Mouse (Mus musculus) embryonic facial prominence, embryonic 15.5 days (tissue): Measurements from ENCODE around the gene Tmem151b. TPM values are rescaled to one million over a fixed set of nuclear protein-coding genes. Genes with fewer than 3 reads are reported as not detected.

Source experiments
- ATAC-seq: fragments of 200-750 bp; cut with Nextera tagmentation; 2 replicates; pipeline ENCODE4 v1.8.0; 2017; ENCODE audit warnings: low read depth, moderate TSS enrichment; ENCODE audit not compliant: insufficient number of reproducible peaks, low FRiP score, low TSS enrichment
- H3K27ac ChIP-seq: fragments of 300-500 bp; sonication (generic); replicated peaks from 2 replicates; pipeline ENCODE4 v1.5.1; 2015; ENCODE audit warnings: mild to moderate bottlenecking, inconsistent platforms
- H3K27me3 ChIP-seq: fragments of 300-500 bp; sonication (generic); 2 replicates; pipeline ENCODE4 v1.6.1; 2015; ENCODE audit warnings: inconsistent platforms
- H3K36me3 ChIP-seq: fragments of 300-500 bp; sonication (generic); 2 replicates; pipeline ENCODE4 v1.6.1; 2015; ENCODE audit warnings: mild to moderate bottlenecking, inconsistent platforms
- H3K4me1 ChIP-seq: fragments of 300-500 bp; sonication (generic); 2 replicates; pipeline ENCODE4 v1.6.1; 2015; ENCODE audit warnings: inconsistent platforms
- H3K4me2 ChIP-seq: fragments of 300-500 bp; sonication (generic); replicated peaks from 2 replicates; pipeline ENCODE4 v1.6.1; 2015; ENCODE audit warnings: mild to moderate bottlenecking, inconsistent platforms
- H3K4me3 ChIP-seq: fragments of 300-500 bp; sonication (generic); replicated peaks from 2 replicates; pipeline ENCODE4 v1.5.1; 2015; ENCODE audit warnings: mild to moderate bottlenecking, inconsistent platforms
- H3K9ac ChIP-seq: fragments of 300-500 bp; sonication (generic); 2 replicates; pipeline ENCODE4 v1.6.1; 2015; ENCODE audit warnings: inconsistent platforms
- H3K9me3 ChIP-seq: fragments of 300-500 bp; sonication (generic); replicated peaks from 2 replicates; pipeline ENCODE4 v1.6.1; 2016; ENCODE audit warnings: inconsistent platforms
- WGBS: fragments of 180-500 bp; shearing (Covaris S2); methylation state at CpG from one replicate; pipeline ENCODE4 v1.1.7; 2015; 5-methylcytosine and 5-hydroxymethylcytosine counted together
- polyA plus RNA-seq: library from polyadenylated mRNA; unstranded; fragments of >200 nt; fragmentation: Nextera tagmentation; extraction: Ambion mirVana; gene quantifications from 2 replicates; pipeline ENCODE4 v1.2.1, GENCODE M21; 2015

Tmem151b gene
- polyA plus RNA-seq, 1 experiment from 2014 or later: 4.7 TPM

DNA sequence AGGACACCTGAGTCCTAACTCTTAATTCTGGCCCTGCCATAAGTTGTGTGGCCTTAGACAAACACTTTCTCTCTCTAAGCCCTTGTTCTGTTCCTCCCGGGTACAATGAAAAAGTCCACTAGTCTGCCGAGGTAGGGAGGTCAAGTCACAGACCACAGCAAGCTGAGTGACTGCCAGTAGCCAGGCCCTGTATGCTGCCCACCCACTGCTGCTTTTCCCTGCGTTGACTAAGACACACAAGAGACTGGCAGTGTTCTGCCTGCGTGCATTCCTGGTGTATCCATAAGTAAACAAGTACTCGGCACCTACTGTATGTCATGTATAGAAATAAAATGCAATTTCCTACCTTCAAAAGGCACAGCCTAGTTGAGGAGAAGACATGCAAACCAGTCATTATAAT is 776 bp upstream of the Tmem151b start:
- Histone ChIP-seq H3K27me3 (peaks cover 47% of the 10 kb centered on the region), H3K4me2 (peak overlapping the region; percentile 92; the same call in 1 of the 2 replicates), H3K4me1 (peaks cover 16% of the 10 kb centered on the region), H3K4me3 (peak overlapping the region; percentile 62), H3K27ac (no peak overlapping the region), H3K9me3 (no peaks in the 10 kb centered on the region), H3K9ac (no peak overlapping the region), H3K36me3 (no peaks in the 10 kb centered on the region)
- ATAC-seq: no peak
- WGBS: 26% methylated on average over 5 of the region's 5 CpGs

DNA sequence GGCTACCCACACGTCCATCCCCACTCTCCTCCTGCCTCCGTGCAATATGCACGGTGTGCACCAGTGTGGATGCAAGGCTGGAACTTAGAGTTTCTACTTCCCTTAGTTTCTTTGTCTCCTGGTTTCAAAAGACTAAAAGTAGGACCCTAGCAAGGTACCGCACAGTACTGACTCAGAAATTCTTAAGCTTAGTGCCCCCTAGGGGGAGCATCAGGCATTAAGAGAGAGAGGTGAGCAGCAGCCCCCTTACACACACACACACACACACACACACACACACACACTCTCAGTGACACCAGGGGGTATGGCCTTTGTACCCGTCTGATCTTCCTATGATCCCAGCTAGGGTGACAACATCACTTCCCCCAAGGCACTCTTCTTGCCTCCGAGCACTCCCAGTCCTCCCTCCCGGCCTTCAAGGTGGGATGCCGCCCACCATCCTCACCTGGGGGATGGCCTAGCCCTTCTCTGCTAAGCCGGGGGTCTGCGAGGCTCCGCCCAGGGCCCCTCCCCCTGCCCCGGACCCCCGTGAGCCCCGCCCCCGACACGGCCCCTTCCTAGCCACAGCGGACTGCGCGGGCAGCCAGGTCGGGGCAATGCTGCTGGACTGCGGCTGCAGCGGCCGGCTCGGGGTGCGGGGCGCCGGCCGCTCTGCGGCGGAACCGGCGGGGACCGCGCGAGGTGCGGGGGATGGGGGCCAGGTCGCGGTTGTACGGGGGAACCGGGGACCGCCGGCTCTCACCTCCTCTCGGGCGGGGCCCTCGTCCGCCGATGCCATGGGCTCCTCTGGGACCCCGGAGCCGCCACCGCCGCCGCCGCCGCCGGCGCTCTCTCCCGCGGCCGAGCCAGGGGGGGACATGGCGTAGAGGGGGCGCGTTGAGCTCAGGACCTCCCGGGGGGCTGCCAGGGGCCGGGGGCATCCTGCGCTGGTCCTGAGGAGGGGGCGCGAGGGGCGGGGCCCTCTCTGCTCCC is 650 bp downstream of the Tmem151b start:
- Histone ChIP-seq H3K9ac (peak overlapping the region; percentile 37), H3K27ac (no peak overlapping the region; the same call in 1 of the 2 replicates), H3K27me3 (peaks cover 60% of the 10 kb centered on the region), H3K9me3 (no peaks in the 10 kb centered on the region), H3K4me1 (peaks cover 28% of the 10 kb centered on the region), H3K36me3 (no peaks in the 10 kb centered on the region), H3K4me3 (peak overlapping the region; percentile 62), H3K4me2 (peak overlapping the region; percentile 92)
- no peak; the same call in 1 of the 2 replicates for ATAC-seq
- 4% methylated on average over 52 of the region's 68 CpGs for WGBS

DNA sequence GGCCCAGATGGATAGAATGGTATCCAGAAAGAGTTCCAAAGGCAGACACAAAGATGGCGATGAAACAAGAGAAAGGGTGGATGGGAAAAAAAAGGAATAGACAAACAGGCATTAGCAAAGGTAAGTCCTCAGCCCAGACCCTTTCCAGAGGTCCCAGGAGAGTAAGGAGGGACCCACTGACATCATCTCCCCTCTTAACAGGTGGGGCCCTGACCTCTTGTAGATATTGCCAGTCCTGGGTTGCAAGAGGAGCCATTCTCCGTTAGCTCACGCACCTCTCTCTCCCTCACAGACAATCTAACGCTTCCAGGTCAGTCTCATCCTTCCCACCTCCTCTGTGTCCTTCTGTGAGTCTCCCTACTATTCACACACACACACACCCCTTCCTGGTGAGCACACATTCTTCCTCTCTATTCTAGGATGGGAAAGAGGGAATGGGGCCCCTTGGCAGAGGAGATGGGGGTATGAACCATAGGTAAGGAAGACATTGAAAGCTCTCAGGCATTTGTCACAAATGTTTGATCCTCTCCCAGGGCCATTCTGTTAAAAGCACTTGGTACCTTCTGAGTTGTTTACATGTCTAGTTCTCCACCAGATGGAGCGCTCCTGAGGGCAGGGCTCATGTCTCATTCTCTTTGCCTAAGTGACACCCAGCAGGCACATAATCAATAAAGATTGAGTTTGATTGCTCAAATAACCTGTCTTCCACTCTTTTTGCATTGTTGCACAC is 1.9 kb downstream of the Tmem151b start:
- H3K4me2 ChIP-seq: no peak overlapping the region
- H3K4me3 ChIP-seq: no peak overlapping the region

DNA sequence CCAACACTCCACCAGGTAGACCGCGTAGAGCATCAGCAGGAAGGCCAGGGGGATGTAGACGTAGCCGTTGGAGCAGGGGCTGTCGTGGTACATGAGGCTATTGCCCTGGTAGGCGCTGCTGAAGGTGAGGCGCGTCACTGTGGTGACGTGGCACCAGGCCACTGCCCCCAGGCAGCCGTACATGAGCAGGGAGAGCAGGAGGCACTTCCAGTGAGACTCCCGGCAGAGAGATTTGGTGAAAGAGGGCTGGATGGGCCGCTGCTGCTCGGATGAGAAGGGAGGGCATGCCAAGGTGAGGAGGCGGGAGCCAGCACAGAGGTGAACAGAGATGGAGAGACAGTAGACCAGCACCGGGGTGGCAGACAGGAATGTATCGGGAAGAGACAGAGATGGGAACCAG is 2.5 kb downstream of the Tmem151b start:
- H3K9me3 ChIP-seq: no peaks in the 10 kb centered on the region
- no peaks in the 10 kb centered on the region for H3K36me3 ChIP-seq
- peaks cover 64% of the 10 kb centered on the region for H3K27me3 ChIP-seq
- H3K9ac ChIP-seq: no peak overlapping the region
- no peak overlapping the region for H3K27ac ChIP-seq
- no peak for ATAC-seq
- WGBS: 75% methylated on average over 16 of the region's 16 CpGs
- H3K4me1 ChIP-seq: peaks cover 31% of the 10 kb centered on the region
- H3K4me3 ChIP-seq: no peak overlapping the region
- no peak overlapping the region for H3K4me2 ChIP-seq

More for the DNA sequence above, 1.9 kb downstream of the Tmem151b start:
- peaks cover 31% of the 10 kb centered on the region for H3K4me1 ChIP-seq
- no peak overlapping the region for H3K9ac ChIP-seq
- H3K27me3 ChIP-seq: peaks cover 62% of the 10 kb centered on the region
- no peaks in the 10 kb centered on the region for H3K9me3 ChIP-seq
- no peak for ATAC-seq
- H3K36me3 ChIP-seq: no peaks in the 10 kb centered on the region
- H3K27ac ChIP-seq: no peak overlapping the region
- 83% methylated on average over 5 of the region's 5 CpGs for WGBS

DNA sequence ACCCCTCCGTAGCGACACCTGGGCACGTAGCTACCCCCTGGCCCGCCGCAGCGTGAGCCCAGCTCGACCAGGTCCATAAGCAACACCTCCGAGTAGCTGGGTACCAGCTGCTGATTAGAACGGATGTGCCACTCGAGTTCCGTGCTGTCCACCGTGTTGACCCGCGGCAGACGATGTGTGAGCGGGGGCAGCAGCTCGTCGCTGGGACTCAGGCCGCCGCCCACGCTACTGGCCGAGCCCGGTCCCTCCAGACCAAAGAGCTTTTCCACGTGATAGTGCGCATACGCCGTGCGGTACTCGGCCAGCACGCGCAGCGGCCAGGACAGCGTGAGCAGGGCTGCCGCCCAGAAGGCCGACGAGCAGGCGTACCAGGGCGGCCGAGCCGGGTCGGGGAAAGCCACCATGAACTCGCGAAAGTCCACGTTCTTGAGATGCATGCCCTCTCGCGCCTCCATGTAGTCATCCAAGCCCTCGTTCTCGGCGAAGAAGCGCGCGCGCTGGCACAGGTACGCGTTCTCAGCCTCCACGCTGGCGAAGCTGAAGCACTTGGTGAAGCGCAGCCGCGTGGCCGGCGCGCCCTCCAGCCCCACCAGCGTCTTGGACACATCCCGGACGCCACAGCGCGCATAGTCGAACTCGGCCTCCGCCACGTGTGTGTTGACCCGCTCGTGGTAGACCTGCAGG is 4.1 kb downstream of the Tmem151b start:
- Histone ChIP-seq H3K9ac (no peak overlapping the region), H3K36me3 (no peaks in the 10 kb centered on the region), H3K27me3 (peaks cover 63% of the 10 kb centered on the region), H3K4me2 (peak overlapping the region; percentile 37; the same call in 1 of the 2 replicates), H3K4me3 (peak overlapping the region; percentile 17), H3K9me3 (no peaks in the 10 kb centered on the region), H3K27ac (no peak overlapping the region), H3K4me1 (peaks cover 31% of the 10 kb centered on the region)
- WGBS: 31% methylated on average over 74 of the region's 74 CpGs
- no peak for ATAC-seq

DNA sequence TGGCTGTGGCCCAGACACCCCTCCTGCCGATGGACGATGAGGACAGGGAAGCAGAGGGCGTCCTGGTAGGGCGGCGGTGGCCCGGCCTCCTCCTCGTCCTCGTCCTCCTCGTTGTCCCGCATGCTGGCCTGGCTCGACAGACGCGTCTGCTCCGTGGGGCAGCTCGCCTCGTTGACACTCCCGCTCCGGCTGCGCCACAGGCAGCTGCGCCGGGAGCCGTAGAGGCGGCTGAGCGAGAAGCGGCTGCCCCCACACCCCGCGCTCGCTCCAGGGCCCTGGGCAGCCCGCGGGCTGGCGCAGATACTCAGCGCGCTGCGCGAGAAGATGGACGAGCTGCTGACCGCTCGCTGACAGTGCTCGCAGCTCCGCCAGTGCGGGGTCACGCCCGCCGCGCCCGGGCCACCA is 4.6 kb downstream of the Tmem151b start:
- H3K4me2 ChIP-seq: peak overlapping the region; percentile 37; the same call in 1 of the 2 replicates
- no peaks in the 10 kb centered on the region for H3K36me3 ChIP-seq
- no peak for ATAC-seq
- 34% methylated on average over 46 of the region's 46 CpGs for WGBS
- H3K27me3 ChIP-seq: peaks cover 63% of the 10 kb centered on the region
- no peak overlapping the region for H3K9ac ChIP-seq
- peak overlapping the region; percentile 17 for H3K4me3 ChIP-seq
- H3K27ac ChIP-seq: no peak overlapping the region
- H3K4me1 ChIP-seq: peaks cover 30% of the 10 kb centered on the region
- no peaks in the 10 kb centered on the region for H3K9me3 ChIP-seq

DNA sequence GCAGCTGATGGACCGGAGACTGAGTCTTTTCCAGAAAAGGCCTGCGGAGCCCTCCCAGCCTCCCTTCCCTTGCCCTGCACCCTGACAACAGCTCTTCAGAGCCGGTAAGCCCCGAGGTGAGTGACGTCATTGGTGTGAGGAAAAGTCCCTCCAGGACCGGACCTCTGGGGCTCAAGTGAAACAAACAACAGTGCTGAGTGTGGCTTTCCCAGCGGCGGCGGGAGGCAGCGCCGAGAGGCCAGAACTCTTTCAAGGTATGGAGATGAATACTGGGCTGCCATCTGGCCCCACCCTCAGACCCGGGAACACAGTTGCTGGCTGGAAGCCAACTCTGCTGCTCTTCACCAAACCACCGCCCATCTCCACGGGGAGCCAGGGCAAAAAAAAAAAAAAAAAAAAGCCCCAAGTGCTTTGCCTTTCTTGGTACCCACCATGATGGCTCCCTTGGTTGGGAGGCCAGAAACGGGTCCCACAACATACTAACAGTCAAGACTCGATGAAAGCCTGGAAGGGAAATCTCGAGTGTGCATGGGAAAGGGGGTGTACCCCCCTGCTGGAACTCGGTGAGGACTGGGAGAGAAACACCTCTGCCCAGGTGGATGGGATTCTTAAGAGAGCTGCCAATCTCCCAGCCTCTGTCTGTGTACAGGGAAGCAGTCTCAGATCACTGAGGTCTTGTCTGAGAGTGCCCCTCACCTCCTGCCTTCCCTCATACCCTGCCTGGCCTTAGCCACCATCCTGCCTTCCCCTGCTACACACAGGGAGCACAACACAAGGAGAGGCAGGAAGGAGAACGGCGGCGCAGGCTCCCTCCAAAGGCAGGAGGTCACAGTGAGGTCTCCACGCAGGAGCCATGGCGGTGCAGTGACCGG is 5.2 kb downstream of the Tmem151b start:
- Histone ChIP-seq H3K4me2 (0 out of 2 replicates have a peak overlapping the region, but pooled peaks have one; percentile 37), H3K4me1 (peaks cover 27% of the 10 kb centered on the region), H3K9me3 (no peaks in the 10 kb centered on the region), H3K27me3 (peaks cover 69% of the 10 kb centered on the region), H3K9ac (no peak overlapping the region), H3K27ac (no peak overlapping the region), H3K36me3 (no peaks in the 10 kb centered on the region), H3K4me3 (peak overlapping the region; percentile 17; the same call in 1 of the 2 replicates)
- peak; percentile 35; the same call in 1 of the 2 replicates for ATAC-seq
- 21% methylated on average over 24 of the region's 24 CpGs for WGBS

DNA sequence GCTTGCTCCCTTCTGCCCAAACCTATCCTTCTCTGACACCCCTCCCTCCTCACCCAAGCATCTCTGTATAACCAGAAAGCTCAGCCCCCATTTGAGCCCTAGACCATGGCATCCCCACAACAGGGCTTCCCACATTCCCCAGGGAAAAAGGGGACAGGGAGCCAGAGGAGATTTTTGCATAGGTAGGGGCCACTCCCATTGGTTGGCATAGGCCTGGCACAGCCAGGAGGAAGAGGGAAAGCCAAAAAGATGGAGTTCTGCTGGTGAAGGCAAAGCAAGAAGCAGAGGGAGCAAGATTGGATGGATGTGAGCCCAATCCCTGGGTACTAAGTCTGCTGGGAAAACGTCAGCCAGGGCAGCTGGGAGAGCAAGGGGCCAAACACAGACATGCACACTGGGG is 6.4 kb downstream of the Tmem151b start:
- Histone ChIP-seq H3K27me3 (peaks cover 78% of the 10 kb centered on the region), H3K36me3 (no peaks in the 10 kb centered on the region), H3K4me2 (no peak overlapping the region), H3K4me3 (no peak overlapping the region), H3K4me1 (peaks cover 22% of the 10 kb centered on the region), H3K27ac (no peak overlapping the region), H3K9ac (no peak overlapping the region), H3K9me3 (no peaks in the 10 kb centered on the region)
- 43% methylated on average over 1 of the region's 1 CpGs for WGBS
- ATAC-seq: no peak

DNA sequence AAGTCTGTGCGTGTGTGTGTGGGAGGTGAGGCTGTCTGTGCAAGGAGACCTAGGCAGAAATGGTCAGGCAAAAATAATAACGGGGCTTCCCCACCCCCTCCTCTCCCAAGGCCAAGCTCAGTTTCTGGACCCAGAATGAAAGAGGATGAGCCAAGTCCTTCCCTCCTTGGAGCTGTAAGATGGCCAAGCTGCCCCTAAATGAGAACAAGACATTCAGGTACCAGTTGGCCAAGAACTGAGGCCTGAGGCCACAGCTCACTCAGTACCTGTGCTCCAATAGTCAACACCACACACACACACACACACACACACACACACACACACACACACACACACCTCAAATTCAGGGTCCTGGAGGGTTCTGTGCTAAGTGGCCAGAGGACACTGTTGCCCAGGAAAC is 6.8 kb downstream of the Tmem151b start:
- no peak overlapping the region for H3K27ac ChIP-seq
- no peak for ATAC-seq
- H3K27me3 ChIP-seq: peaks cover 78% of the 10 kb centered on the region

DNA sequence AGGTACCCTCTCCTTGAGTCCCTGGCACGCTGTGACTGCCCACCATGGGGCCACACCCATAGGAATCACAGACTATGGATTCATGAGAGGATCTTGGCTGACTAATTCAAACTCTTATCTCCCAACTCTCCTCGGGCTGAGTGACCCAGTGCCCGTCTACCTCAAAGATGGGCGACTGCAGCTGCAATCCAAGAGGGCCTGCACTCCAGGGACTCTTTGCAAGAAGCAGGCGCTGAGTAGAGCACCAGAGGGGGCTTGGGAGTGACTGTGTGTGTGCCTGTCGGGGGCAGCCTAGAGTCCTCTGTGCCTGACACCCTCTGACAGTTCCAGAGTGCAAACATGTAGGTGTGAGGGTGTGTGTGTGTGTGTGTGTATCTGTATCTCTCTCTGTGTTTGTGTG is 7.3 kb downstream of the Tmem151b start:
- H3K9me3 ChIP-seq: no peaks in the 10 kb centered on the region
- peaks cover 72% of the 10 kb centered on the region for H3K27me3 ChIP-seq
- H3K4me2 ChIP-seq: no peak overlapping the region
- H3K9ac ChIP-seq: no peak overlapping the region
- peaks cover 22% of the 10 kb centered on the region for H3K4me1 ChIP-seq
- no peak overlapping the region for H3K4me3 ChIP-seq
- no peaks in the 10 kb centered on the region for H3K36me3 ChIP-seq
- no peak for ATAC-seq
- WGBS: 31% methylated on average over 6 of the region's 6 CpGs
- no peak overlapping the region for H3K27ac ChIP-seq

More for the DNA sequence above, 6.8 kb downstream of the Tmem151b start:
- Histone ChIP-seq H3K9me3 (no peaks in the 10 kb centered on the region), H3K4me2 (no peak overlapping the region), H3K9ac (no peak overlapping the region), H3K4me1 (peaks cover 22% of the 10 kb centered on the region), H3K36me3 (no peaks in the 10 kb centered on the region), H3K4me3 (no peak overlapping the region)
- 74% methylated on average over 2 of the region's 2 CpGs for WGBS
